Mouse (Mus musculus): ENCODE results near the gene Ccnd3.
A peak's percentile ranks its signal among the peaks of the same experiment; 100 is the strongest.
"Not testable (repeated sequence)": the region's sequence is repeated elsewhere in the genome, so short reads cannot be mapped to it uniquely, and the experiment has no call there.

Gene Ccnd3

GRCm38 (mm10) chr17:47479887-47480286, 25.0 kb upstream of the Ccnd3 start:
- no peak for DNase-seq (ENCODE audit: low read depth in 1 of 2, low spot score in 2 of 2)

- peak in 1 of 2 experiments; percentile 26 for DNase-seq (ENCODE audit: low read depth in 1 of 2, low spot score in 2 of 2)
These were observed 22.4 kb upstream of the Ccnd3 start for GRCm38 (mm10) chr17:47482401-47482800.

- no peak for DNase-seq (ENCODE audit: low read depth in 1 of 2, low spot score in 2 of 2)
These were observed 20.5 kb upstream of the Ccnd3 start for GRCm38 (mm10) chr17:47484241-47484921.

GRCm38 (mm10) chr17:47484993-47485392, 19.9 kb upstream of the Ccnd3 start:
- DNase-seq (ENCODE audit: low read depth in 1 of 2, low spot score in 2 of 2), result no peak

- no peak for DNase-seq (ENCODE audit: low read depth in 1 of 2, low spot score in 2 of 2)
These were observed 19.1 kb upstream of the Ccnd3 start for GRCm38 (mm10) chr17:47485791-47486190.

GRCm38 (mm10) chr17:47490791-47491190, 14.1 kb upstream of the Ccnd3 start:
- DNase-seq (ENCODE audit: low read depth in 1 of 2, low spot score in 2 of 2), result no peak

- DNase-seq (ENCODE audit: low read depth in 1 of 2, low spot score in 2 of 2), result no peak
These were observed 12.1 kb upstream of the Ccnd3 start for GRCm38 (mm10) chr17:47492731-47493130.

- DNase-seq (ENCODE audit: low read depth in 1 of 2, low spot score in 2 of 2), result no peak
These were observed 11.2 kb upstream of the Ccnd3 start for GRCm38 (mm10) chr17:47493653-47494052.

GRCm38 (mm10) chr17:47494132-47494531, 10.7 kb upstream of the Ccnd3 start:
- no peak for DNase-seq (ENCODE audit: low read depth in 1 of 2, low spot score in 2 of 2)

GRCm38 (mm10) chr17:47501531-47501930, 3.3 kb upstream of the Ccnd3 start:
- no peak for DNase-seq (ENCODE audit: low read depth in 1 of 2, low spot score in 2 of 2)

- DNase-seq (ENCODE audit: low read depth in 1 of 2, low spot score in 2 of 2), result peak; percentile 83 to 89
These were observed 2.7 kb upstream of the Ccnd3 start, which contains the start of gene Taf8 for GRCm38 (mm10) chr17:47501946-47502706. Gene Taf8, minus strand, starts transcription at chr17:47502292.

- DNase-seq (ENCODE audit: low read depth in 1 of 2, low spot score in 2 of 2), result not testable (repeated sequence)
These were observed 2.2 kb upstream of the Ccnd3 start for GRCm38 (mm10) chr17:47502707-47503045.

GRCm38 (mm10) chr17:47503689-47504088, 1.2 kb upstream of the Ccnd3 start:
- DNase-seq (ENCODE audit: low read depth in 1 of 2, low spot score in 2 of 2), result no peak

GRCm38 (mm10) chr17:47504228-47504627, 623 bp upstream of the Ccnd3 start:
- no peak for DNase-seq (ENCODE audit: low read depth in 1 of 2, low spot score in 2 of 2)

GRCm38 (mm10) chr17:47505566-47505965, 715 bp downstream of the Ccnd3 start:
- DNase-seq (ENCODE audit: low read depth in 1 of 2, low spot score in 2 of 2), result no peak

GRCm38 (mm10) chr17:47506042-47506441, 1.2 kb downstream of the Ccnd3 start:
- no peak for DNase-seq (ENCODE audit: low read depth in 1 of 2, low spot score in 2 of 2)

- no peak for DNase-seq (ENCODE audit: low read depth in 1 of 2, low spot score in 2 of 2)
These were observed 1.8 kb downstream of the Ccnd3 start for GRCm38 (mm10) chr17:47506697-47507096.

- DNase-seq (ENCODE audit: low read depth in 1 of 2, low spot score in 2 of 2), result no peak
These were observed 2.7 kb downstream of the Ccnd3 start for GRCm38 (mm10) chr17:47507523-47507922.

- peak; percentile 94 to 95 for DNase-seq (ENCODE audit: low read depth in 1 of 2, low spot score in 2 of 2)
These were observed 3.3 kb downstream of the Ccnd3 start for GRCm38 (mm10) chr17:47508012-47508608.

GRCm38 (mm10) chr17:47509031-47509705, 4.3 kb downstream of the Ccnd3 start:
- DNase-seq (ENCODE audit: low read depth in 1 of 2, low spot score in 2 of 2), result no peak
